Mouse (Mus musculus) fibroblast of lung, adult 2 months (primary cell): ENCODE data around the gene Tgfbrap1.

ENCODE experiments used
- DNase-seq: peaks from one replicate; pipeline ENCODE4 v3.0.0-alpha.2; 2011; ENCODE audit warnings: low read depth

The Tgfbrap1 gene

DNA sequence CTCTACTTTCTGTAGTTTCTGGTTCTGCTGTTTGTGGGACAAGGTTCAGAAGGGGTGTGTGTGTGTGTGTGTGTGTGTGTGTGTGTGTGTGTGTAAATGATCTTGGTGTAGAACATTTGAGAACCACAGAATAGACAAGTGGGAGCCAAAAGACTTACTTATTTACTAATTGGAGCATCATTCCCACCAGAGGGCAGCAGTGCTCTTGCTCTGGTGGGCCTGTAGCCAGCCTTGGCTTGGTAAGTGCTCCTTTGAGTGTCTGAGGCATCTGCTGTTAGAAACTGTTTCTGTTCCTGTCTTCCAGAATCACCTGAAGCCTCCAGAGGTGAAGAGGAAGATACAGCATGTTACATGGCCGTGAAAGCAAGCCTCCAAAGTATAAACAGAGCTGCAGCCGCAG is 14.4 kb upstream of the Tgfbrap1 start:
- DNase-seq: peak; percentile 58

DNA sequence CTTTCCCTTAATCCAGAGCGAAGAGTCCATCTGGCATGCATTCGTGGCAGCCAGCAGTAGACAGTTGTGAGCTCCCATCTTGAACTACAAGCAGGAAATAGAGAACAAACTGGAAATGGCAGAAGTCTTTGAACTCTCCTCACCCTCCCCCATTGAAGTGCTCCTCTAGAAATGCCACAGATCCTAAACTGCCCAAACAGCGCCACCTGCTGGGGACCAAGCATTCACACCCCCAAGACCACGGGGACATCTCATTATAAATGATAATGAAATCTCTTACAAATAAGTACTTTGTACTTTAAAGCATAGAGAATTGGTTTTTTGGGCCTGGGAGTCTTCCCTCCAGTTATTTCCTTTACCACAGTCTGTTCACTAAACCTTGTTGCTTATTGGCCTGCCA is 12.1 kb upstream of the Tgfbrap1 start:
- DNase-seq: no peak

DNA sequence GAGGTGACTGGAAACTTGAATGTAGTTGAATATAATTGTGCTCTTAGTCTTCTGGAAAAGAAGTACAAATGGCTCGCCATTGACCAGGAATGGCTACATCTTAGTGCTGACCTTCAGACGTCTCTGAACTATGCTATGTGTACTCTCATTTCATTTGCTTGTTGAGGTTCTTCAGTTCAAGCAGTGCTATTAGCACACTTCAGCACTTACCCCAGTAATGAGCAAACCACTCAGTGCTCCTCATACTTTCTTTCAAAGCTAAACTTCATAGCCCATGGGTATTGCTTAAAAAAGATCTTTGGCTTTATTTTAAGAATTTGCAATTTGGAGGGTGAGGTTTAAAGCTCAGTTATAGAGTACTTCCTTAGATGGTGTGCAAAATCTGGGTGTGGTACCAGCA is 10.3 kb upstream of the Tgfbrap1 start:
- DNase-seq: no peak

DNA sequence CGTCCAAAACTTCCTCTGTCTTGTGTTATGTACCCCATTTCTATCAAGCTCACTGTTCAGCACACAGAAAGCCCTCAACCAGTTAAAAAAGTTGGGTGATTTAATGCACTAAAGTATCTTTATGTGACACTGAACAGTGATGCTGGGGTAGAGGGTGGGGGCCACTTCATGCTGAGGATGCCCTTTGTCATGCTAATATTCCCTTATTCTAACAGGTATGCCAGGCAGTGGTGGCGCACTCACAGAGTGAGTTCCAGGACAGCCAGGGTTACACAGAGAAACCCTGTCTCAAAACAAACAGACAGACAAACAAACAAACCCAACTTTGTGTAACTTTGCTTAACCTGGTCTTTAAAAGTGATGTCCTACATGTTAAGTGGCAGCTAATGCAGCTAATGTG is 4.2 kb downstream of the Tgfbrap1 start:
- no peak for DNase-seq

DNA sequence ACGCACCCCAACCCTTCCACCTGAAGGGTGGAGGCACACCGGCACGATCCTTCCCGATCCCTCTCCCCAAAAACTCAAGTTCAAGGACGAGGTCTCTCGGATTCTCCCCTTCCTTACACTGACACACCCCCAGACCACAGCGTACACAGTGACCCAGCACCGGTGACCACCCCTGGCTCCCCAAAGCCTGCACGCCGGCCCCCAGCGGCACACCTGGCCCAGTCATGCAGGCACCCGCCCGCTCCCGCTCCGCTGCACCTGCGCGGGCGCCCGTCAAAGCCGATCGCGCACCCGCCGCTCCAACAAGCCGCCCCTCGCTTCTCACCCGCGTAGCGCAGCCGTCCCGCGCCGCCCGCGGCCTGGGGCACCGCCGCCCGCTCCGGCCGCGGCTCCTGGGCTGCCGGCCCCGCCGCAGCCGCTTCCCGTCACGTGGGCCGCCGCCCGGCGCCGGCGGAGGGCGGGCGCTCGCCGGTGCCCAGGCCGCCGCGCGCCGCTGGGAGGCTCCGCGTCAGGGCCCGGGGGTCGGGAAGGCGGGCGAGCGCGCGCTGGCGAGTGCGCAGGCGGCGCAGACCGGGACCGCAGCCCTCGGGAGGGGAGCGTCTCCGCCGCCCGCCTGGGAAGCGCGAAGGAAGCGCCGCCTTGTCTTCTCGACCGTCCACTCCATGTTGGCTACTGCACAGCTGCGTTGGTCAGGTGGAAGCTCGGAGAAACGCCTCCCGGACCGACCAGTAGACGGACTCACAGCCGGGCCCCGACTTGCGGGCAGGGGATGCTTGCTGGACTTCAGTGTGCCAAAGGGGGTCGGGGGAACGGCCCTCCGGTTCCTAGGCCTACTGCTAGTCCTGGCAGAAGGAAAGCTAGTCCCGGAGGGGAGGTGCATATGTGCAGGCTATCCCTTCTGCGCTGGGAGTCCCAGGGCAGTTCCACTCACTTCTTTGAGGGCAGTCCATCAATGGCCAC is 6.1 kb downstream of the Tgfbrap1 start:
- DNase-seq: peak; percentile 25

DNA sequence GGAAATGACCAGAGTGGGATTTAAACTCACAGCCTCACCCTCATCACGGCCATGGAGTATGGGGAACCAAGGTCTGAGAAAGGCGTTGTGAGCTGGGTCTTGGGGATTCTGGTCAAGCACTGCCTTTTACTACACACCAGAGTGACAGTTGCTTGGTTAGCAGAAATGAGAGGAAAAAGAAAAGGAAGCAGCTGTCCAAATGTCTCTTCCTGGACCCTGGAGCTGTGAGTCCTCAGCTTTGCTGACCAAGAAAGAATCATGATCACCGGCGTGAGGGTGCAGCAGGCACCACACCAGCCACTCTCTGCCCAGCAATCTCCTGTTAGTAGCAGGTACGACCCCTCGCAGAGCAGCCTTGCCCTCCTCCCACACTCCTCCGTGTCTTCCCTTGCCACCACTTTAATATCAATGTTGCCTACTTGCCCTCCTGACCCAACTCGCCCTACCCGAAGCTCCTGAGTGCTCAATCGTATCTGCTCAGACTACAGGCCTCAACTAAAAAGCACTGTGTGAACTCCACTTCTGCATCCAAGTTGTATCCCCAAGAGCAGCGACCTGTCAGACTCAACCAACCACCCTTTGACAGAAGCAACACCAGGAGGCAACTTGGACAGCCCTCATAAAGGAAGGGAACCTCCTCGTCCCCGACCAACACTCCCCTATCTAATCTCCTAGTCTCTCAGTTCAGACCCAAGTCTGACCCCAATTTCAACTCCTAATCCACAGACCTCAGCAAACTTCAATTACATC is 7.0 kb downstream of the Tgfbrap1 start:
- DNase-seq: no peak

DNA sequence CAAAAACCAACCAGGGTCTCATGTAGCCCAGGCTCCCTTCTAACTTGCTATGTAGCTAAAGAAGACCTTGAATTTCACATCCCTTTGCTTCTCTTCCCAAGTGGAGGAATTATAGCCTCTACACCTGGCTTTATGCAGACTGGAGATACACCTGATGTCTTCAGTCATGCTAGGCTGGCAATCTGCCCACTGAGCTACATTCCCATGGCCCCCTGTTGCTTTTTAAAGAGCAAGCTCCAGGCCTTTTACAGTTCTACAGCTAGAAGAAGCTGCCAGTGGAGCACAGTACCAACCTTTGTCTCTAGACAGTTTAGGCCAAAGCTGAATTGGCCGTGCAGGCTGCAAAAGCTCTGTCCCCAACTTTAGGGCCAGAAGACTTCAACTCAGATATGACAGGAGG is 8.0 kb downstream of the Tgfbrap1 start:
- no peak for DNase-seq

DNA sequence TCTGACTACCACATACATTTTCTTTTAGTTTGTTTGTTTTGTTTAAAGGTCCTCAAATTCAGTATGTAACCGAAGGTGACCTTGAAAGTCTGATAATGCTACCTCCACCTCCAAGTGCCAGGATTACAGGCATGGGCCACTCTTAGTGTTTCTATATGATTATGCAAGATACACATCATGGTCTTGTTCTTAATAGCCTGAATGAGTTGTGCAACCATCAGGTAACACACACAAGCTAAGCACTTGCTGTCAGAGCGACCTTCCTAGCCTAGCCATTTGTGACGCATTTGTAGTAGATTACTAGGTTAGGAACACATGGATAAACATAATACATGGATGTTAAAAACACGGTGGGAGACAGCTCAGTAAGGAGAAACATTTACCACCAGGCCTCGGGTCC is 15.5 kb downstream of the Tgfbrap1 start:
- DNase-seq: no peak

DNA sequence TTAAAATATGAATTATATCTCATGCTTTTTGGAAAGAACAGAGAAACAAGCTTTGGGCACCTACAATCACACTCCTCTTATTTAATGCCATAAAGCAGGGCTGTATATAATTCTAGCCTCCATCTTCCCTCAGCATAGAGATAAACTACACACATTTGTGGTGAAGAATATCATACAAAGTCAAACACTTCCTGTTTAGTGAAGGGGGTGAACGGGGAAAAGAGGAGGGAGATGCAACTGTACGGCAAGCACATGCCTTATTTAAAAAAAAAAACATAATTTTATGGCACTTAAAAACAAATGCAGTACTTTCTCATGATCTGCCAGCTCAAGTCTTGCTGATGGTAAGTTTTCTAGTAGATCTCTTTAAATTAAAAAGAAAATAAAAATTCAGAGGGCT is 20.3 kb downstream of the Tgfbrap1 start:
- DNase-seq: no peak

DNA sequence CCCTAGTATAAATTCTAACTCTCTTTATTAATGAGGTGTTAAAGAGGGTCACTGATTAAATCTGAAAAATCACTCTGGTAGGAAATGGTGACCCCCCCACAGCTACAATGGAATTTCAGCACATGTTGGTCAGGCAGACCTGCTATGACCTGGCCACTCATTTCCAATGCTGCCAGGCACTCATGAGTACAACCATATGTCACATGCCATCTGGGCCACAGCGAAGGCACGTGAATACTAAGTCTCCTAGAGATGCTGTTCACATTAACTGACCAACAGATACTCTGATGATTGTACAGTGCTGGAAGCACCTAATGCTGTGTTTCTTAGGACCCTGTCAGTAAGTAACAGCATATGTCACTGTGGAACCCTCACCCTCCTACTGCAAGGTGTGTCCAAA is 23.6 kb downstream of the Tgfbrap1 start:
- DNase-seq: no peak

DNA sequence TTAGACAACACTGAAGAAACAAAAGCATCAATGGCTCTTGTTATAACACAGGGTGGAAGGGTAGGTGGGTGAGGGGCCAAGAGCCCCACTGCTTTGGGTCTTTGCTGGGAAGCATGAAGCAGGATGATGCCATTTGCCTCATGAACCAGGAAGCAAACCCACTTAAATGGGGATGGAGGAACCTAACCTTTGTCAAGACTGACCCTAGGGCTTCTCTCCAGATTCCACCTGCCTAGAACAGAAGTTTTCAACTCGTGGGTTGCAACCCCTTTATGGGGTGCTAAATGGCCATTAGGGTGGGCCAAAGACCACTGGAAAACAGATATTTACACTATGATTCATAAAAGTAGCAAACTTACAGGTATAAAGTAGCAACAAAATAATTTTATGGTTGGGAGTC is 25.9 kb downstream of the Tgfbrap1 start:
- DNase-seq: no peak

DNA sequence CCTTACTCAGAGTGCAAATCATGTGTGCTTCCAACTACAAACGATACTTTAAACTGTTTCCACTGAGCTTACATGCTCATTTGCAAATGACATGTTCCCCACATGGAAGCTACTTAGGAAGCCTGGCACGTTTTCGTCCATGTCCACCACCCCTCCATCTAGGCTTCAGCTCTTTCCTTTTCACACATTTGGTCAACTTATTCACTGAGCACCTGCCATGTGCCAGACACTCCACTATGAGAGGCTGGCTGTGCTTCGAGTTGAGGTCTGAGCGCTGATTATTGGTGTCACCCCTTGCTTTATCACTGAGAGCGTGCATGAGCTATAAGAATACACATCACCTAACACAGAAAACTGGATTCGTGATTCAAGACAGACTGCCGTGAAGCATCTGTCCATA is 26.4 kb downstream of the Tgfbrap1 start:
- DNase-seq: no peak

DNA sequence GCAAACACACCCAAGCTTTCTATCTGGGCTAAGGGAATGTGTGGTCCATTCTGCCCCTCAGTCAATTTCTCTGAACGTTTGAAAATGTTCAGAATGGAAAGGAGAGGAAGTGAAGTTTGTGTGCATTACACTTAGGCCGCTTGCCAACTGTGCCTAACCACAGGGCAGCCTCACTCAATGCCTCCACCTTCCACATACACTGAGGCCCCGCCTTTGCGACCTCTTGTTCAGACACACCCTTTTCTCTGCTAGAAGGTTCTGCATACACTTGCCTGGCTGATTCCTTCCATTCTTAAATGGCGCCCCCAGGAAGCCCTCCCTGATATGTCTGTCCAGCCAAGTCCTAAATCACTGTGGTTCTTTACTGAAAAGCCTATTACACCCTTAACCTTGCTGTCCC is 27.7 kb downstream of the Tgfbrap1 start:
- DNase-seq: no peak

DNA sequence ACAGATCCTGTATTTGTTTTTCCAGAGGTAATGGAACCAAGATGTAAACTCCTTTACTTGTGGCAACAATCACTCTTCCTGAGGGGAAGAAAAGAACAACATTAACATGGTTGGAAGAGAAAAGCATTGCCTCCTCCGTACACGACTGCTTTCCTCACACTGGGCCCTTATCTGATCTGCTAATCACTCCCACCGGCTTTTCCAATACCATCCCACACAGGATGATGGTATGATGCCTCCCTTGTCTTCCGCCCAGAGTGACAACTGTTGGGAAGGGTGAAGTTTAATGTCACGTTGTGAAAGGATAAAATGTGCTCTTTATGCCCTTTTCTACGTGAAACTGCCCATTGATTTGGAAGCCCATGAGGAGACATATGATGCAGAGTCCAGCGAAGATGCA is 30.9 kb downstream of the Tgfbrap1 start:
- DNase-seq: no peak

DNA sequence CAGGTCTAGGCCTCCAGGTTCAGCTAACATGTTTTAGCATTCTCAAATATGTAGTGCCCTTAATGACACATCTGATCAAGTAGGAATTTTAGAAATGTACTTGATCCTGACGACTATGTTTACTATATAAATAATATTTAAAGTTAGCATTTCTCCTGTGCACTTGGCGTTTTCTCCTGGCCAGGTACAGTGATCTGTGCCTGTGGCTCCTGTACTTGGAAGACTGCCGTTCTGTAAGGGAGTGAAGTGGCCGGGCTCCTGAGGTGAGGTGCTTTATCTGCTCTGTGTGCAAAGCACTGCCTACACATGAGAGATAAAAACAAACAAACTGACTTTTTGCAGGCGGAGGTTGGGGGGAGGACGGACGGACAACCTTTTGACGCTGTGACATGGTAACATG is 31.9 kb downstream of the Tgfbrap1 start:
- DNase-seq: no peak

DNA sequence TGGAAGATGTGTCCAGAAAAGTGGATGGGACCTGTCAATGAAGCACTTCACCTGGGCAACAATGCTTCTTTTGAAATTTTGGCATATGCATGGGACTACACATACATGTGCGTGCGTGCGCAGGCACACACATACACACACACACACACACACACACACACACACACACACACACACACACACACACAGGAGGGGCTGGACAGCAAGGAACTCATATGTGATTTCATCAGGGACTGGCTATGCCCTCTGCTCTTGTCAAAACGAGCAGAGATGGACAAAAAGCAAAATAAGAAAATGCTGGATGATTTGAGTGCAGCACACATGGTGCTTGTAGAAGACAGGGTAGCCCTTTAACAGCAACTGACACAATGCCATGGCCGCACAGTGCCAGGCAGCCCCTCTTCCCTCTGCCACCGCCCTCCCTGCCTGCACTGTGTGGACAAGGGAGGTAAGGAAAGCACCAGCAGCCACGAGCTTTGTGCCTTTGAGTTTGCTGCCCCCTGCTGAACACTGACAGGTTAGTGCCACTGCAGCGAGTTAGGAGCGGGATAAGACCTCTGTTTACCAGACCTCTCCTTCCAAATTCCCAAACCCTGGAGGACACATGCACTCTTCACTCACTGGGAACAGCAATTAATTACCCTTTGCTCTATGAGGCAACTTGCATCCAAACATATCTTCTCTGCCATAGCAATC is 32.7 kb downstream of the Tgfbrap1 start:
- DNase-seq: peak; percentile 15

DNA sequence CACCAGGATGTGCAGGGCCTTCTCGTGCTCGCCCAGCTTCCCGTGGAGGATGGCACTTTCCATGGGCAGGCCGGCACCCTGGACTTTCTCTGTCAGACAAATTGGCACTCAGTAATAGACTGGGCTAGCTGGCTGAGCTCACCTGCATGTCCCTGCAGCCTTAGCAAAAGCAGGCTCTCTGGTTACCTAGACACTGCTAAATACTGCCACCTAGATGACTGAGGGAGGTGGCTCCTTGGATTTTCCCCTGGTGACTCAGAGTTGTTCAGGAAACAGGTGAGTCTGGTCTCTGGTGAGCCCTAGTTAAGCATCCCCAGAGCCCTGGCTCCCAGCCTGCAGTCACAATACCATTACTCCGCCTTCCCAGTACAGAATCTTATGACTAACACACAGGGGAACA is 46.5 kb downstream of the Tgfbrap1 start:
- DNase-seq: no peak

DNA sequence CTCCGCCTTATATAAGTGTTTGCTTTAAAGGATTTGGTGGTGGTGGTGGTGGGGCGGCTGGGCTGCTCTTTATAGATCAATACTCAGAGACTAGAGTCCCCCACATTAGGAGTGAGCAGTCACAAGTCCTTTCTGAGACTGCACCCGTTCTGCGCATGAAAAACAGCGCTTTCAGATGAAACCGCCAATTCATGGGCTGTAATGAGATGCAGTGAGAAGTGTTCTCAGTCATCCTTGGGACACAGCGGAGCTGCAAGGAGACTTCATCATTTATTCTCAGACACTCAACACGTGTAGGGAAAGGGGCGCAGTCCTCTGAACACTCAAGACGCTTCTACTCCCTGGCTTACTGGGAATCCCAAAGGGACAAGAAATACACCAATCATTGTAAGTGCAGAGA is 50.6 kb downstream of the Tgfbrap1 start:
- no peak for DNase-seq

DNA sequence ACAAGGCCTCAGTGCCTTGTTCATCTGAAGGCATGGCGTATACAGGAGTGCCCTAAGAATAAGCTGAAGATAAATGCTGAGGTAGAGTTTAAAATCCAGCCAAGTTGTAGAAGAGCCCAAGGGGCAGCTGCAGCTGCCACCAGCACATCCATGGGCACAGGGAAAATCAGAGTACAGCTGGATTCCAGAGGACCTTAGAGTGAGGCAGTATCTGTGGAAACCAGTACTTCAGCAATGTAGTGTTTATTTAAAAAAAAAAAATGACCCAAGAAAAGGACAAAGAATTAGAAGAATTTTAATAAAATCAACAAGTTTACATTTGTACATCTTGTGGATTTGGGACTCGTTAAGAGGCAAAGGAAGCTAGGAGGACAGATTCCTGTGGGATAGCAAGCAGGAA is 51.4 kb downstream of the Tgfbrap1 start:
- no peak for DNase-seq

DNA sequence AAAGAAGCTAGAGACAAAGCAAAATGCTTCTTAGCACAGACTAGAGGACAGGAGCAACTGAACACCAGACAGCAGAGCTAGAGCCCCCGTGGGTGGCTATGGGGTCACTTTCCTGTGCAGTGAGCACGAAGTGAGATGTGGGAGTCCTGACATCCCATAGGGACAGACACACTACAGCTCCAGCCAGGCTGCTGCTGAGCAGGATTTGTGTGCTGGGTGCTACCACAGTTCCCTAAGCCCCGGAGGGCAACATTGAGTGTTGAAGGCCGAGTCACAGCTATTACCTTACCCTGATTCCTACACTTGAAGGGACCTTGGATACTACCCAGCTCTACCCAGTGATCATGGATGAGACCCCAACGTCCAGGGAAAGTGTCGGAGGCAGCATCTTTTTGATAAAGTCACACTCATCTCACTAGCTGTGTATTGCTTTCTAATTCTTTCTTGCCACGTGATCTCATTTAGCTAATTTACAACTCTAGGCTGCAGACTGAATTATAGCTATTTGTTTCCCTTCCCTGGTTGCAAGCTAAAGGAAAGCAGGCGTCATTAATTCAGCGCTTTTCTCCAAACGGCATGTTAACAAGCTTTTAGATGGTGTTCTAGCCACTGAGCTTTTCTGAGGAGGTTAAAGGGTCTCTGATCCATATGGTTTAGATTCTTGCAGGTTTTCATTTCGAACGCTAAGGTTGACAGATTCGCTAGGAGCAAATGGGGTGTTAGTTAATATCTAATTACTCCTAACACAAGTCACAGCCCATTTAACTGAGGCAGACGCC is 53.0 kb downstream of the Tgfbrap1 start:
- no peak for DNase-seq

DNA sequence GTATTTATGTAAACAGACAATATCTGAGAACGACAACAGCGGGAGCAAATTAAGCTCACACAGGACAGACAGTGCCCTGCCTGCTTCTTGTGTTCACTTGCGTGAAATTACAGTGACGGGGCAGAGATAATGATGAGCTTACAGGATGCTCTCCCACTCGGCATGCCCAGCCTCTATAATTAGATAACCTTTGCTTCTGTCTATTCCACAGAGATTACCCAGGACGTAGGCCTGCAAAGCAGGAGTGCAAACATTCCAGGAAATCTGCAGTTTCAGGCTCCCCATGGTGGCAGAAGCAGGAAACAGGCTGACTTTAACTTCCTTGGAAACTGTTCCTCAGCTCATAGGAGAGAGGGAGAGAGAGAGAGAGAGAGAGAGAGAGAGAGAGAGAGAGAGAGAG is 56.2 kb downstream of the Tgfbrap1 start:
- no peak for DNase-seq

DNA sequence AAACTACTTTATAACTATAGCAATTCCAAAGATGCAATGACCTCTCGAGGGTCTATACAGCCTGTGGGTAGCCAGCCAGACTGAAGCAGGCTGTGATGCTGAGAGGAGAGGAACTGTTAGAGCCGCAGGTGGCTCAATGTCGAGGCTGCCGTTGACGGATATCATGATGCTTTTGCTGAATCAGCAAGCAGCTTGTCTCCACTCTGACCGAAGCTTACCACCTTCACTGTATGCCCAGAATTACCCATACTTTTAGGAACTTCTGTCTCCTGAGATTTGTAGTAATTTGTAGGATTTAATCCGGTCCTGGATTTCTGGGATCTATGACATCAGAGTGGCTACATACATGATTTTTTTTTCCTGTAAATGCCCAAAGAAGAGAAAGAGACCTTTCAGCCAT is 62.4 kb downstream of the Tgfbrap1 start:
- DNase-seq: no peak
